Mouse (Mus musculus) embryo, embryonic 9.5 days (tissue): Measurements from ENCODE around the gene Cyp2c23.

Source experiments
- DNase-seq: peaks from one replicate; pipeline ENCODE4 v3.0.0-alpha.2; 2017; ENCODE audit errors: extremely low spot score

Cyp2c23 gene

DNA sequence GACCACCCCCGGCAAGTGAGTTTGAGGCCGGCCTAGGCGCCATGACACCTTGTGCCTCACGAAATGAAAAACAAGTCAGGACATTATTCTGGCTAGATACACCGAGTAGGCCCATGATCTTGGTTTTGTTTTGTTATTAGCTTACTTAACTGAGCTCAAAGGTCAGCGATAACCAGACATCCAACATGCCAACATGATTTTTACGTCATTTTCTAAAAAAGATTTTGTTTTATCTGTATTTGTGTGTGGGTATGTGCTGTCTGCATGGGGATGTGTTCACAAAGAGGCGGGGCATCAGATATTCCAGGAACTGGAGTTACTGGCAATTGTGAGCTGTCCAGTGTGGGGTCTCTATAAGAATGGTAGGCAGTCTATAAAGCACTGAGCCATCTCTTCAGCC lies 56.9 kb downstream of the Cyp2c23 start:
- no peak for DNase-seq

DNA sequence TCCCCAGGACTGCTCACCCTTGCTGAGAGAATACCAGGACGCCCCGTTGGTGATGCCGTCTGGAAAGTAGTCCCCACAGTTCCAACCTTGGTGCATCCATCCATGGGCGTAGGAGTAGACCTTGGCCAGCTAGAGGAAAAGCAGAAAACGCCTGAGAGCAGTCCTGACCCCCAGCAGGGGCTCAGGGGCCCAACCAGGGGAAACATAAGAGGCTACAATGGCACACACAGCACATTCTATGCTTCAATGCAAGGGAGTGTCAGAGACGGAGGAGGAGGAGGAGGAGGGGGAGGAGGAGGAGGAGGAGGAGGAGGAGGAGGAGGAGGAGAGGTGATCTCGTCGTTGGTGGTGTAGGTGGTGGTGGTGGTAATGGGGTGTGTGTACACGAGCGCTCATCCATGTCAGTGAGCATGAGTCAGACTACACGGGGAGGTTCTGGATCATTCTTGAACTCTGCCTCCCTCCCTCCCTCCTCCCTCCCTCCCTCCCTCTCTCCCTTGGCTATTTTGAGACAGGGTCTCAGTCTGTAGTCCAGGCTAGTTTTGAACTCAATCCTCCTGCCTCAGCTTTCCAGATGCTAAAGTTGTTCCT lies 60.5 kb downstream of the Cyp2c23 start:
- DNase-seq = no peak

DNA sequence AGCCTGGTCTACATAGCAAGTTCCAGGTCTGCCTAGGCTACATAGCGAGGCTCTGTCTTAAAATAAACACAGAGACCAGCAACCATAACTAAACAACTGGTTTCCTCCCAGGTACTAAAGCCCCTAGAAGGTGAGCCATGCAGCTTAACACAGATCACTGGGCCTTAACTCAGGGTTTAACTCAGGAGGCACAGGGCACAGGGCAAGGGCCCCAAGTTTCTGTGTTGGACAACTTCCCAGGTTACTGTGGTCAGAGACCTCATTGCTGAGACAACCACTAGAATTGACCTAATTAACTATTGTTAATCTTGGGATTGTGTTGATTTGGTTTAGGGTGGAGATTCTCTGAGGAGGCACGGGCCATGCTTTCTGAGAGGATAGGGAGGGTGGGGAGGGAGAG lies 62.5 kb downstream of the Cyp2c23 start:
- DNase-seq = no peak

DNA sequence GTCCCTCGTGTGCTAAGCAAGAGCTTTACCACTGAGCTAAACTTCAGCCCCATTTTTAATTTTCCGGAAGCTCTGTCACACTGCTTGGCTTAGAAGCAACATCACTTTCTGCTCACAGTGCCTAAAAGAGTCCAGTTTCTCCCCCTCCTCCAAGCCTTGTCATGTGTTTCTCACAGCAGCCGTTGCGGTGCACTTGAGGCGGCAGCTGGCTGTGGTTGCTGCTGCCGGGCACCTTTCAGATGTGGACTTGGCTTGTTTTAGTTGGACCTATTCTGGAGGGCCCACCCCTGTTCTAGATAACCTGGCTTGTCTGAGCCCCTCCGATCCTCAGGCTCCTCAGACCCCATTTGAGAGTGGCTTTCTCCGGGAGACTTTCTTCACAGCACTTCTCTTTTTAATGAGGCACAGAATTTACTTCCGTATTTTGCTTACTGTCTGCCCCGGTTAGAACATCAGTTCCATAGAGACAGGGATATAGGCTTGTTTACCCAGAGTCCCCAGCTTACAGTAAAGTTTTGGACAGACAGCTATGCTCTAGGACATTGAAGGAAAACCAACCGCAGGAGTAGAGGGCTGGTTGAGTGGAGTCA lies 63.4 kb downstream of the Cyp2c23 start:
- DNase-seq = no peak

DNA sequence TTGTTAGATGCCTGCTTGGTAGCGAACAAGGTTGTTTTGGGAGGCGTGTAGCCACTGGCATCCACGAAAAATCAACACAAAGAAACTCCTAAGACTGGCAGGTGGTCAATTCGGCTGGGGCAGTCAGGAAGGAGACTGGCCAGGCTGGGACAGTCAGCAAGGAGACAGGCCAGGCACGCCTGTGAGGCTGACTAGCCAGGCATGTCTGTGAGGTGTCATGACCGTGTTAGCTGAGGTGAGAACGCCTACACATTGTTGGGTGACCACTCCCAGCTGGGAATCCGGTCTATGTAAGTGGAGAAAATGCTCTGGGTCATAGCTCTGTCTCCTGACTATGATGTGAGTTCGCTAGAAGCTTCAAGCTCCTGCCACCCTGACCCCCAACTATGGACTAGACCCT lies 66.2 kb downstream of the Cyp2c23 start:
- DNase-seq = no peak

DNA sequence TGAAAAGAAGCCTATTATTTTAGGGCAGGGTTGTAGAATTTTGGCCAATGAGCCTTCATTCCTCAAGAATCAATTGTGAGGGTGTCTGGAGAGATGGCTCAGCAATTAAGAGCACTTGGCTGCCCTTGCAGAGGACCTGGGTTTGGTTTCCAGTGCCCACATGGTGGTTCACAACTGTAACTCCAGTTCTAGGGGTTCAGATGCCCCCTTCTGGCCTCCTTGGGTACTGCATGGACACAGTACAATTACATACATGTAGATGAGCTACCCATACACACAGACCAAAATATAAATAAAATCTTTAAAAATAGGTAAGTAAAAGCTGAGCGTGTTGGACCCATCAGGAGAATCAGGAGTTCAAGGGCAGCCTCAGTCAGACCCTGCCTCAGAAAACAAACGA lies 67.8 kb downstream of the Cyp2c23 start:
- DNase-seq = no peak

DNA sequence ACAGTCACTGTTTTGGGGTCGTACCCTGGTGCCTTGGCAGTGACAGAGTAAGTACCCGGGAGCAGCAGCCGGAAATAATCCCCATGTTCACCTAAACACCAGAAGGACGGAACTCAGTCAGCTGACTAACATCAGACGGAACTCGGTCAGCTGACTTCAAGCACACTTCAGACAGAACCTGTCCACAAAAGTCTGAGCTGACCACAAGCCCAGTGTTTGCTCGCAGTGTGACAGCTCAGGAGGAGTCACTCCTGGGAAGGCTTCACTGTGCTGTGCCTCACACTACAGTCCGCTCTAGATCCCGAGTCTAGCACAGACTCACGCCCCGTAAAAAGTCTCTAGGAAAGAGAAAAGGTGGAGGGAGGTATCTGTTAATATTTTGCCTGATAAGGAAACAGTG lies 69.0 kb downstream of the Cyp2c23 start:
- DNase-seq = no peak

DNA sequence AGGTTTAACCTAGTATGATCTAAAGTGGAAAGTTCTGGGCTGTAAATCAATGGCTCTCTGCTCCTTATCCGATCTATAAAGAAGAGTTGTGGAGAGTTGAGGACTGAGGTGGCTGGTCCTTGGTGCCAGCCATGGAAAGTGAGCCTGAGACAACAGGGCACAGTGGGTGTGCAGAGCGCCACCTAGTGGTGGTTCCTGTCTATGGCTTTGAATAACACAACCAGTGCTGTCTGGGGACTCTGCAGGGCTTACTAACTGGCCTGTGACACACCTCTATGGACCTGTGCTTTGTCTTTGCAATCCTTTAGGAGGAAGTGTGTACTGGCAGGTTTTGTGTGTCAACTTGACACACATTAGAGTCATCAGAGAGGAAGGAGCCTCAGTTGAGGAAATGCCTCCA lies 69.8 kb downstream of the Cyp2c23 start:
- DNase-seq = peak; percentile 67

DNA sequence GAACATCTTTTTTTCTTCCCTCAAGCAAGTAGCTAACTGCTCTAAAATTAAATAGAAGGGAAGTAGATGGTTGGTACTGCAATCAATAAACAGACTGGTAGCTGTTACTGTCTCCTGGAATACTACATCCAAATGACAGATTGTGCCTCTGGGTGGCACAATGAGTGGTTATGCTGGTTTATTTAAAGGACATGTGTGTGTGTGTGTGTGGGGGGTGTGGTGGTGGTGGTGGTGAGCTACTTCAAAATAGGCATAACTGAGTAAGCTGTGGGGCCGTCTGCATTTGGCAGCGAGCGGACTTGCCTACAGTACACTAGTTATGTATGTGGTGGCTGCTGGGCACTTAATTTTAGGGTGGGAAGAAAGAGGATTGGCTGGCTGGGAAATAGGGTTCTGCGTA lies 71.1 kb downstream of the Cyp2c23 start:
- DNase-seq = no peak

DNA sequence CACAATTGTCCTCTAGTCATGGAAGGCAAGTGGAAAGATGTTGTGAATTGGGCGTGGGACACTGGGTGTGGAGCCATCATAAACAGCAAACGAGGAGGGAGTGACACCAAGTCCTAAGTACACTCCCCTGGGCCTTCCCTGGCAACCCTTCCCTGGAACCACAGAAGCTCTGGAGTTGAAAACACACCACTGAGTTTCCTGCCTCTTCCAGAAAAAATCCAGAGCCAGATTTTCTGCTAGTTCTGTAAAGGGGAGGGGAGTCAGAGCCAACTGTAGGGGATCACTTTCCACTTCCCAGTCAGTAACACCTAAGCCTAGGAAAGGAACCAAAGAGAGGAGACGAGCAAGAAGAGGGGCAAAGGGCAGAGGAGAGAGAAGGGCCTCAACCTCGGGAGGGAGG lies 71.6 kb downstream of the Cyp2c23 start:
- no peak for DNase-seq

DNA sequence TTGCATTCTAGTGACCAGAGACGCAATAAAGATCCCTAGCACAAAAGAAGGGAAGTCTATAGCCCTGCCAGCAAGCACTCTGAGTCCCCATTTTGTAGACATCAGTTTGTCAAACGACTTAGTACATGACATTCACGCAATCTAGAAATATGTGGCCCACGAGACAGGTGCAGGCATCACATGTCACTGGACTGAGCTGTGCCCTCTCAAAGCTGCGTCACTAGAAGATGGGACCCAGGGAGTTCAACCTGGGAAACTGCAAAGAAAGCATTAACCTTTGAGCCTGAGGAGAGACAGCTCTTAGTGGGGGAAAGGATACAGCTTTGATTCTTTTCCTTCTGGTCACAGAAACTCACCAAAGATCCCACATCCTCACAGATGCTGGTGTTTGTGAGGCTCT lies 73.7 kb downstream of the Cyp2c23 start:
- DNase-seq = no peak
